Mouse (Mus musculus) erythroblast, adult 5-6 weeks (primary cell): ENCODE measurements around the gene Tns4. TPM values are rescaled to one million over a fixed set of nuclear protein-coding genes. Genes with fewer than 3 reads are reported as not detected.

Source experiments
- ATAC-seq: replicated peaks from 2 replicates; pipeline ENCODE4 v1.8.0; 2016; ENCODE audit warnings: moderate number of reproducible peaks, mild to moderate bottlenecking, moderate TSS enrichment, inconsistent platforms; ENCODE audit not compliant: poor library complexity, low FRiP score, severe bottlenecking
- total RNA-seq, 2 experiments: library from RNA; stranded (forward) in 1 of 2; stranded (reverse) in 1 of 2; fragments of 150-400 nt in 1 of 2; fragments of 200-764, 138-1000 nt in 1 of 2; gene quantifications; 2 replicates each; pipeline versions ENCODE4 v1.2.3 to v1.2.4; 2015 to 2017; ENCODE audit warnings: low replicate concordance in 2 of 2

The Tns4 gene
- total RNA-seq (2015; ENCODE audit: low replicate concordance) = 0.77 TPM in 1 of 2 replicates, not detected in the other
- 0.42 TPM in 1 of 2 replicates, not detected in the other for total RNA-seq (2017; ENCODE audit: low replicate concordance)

GRCm38 (mm10) chr11:99089077-99089601 lies at the start of gene Tns4:
Gene Tns4 (minus strand): TSS chr11:99089306.
- ATAC-seq = no peak

GRCm38 (mm10) chr11:99137385-99137784 lies 48.3 kb upstream of the Tns4 start:
- ATAC-seq = no peak

DNA sequence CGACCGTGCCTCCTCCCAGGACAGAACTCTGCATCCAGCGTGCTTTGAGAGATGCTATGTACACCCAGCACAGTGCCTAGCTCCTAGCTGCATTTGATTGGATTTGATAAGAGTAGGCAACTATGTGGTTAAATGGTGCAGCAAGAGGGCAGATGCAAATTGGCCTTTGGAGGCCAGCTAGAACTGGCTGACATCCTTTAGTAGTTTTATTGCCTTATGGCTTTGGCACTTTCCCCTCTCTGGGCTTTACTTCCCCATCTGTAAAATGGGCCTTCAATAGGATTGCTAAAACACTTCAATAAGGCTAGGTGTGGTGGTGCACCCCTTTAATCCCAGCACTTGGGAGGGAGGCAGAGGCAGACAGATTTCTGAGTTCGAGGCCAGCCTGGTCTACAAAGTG lies 47.9 kb upstream of the Tns4 start:
- no peak for ATAC-seq

GRCm38 (mm10) chr11:99136361-99136760 lies 47.3 kb upstream of the Tns4 start:
- no peak for ATAC-seq

DNA sequence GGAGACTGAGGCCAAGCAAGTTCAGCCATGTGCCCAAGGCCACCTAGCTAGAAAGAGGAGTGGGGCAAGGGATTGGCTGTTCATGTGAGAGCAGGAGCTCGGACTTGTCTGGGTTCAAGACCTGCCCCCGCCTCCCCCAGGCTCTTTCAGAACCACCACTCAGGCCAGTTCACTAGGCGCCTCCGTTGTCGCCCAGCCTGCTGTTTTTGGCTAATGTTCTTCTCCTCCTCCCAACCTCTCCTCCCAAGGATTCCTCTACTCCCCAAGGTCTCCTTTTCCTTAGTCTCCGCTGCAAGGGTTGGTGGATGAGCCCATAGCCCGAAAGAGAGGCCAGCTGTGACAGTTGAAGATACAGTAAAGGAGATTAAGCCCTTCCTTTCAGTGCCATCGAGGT lies 45.9 kb upstream of the Tns4 start:
- no peak for ATAC-seq

DNA sequence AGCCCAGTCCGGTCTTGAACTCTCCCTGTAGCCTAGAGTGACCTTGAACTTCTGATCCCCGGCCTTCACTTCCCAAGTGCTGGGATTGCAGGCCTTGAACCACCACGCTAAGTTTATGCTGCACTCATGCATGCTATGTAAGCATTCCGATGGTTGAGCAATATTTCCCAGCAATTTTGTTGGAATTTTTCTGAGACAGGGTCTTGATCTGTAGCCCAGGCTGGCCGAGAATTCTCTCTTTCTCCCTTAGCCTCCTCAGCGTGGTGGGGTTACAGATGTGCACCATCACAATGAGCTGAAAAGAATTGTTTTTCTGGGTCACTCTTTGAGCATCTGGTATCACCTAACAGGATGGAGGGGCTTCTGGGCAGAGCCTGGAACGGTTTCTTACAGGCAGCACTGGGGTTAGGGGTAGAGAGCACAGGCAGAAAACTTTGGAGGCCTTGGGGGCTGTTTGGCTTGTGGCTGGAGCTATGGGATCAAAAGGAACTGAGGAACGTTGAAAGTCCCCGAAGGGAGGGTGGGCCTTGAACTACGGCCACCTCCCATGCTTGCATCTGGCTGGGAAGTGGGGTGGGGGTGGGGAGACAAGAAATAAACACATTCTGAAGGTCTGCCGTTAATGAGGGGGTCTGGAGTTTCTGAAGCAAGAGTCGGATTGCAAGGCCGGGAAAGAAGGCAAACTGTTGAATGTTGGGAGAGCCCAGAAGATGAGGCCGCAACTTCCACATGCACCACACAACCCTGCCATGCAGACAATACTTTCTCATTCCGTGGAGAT lies 45.4 kb upstream of the Tns4 start:
- no peak for ATAC-seq

DNA sequence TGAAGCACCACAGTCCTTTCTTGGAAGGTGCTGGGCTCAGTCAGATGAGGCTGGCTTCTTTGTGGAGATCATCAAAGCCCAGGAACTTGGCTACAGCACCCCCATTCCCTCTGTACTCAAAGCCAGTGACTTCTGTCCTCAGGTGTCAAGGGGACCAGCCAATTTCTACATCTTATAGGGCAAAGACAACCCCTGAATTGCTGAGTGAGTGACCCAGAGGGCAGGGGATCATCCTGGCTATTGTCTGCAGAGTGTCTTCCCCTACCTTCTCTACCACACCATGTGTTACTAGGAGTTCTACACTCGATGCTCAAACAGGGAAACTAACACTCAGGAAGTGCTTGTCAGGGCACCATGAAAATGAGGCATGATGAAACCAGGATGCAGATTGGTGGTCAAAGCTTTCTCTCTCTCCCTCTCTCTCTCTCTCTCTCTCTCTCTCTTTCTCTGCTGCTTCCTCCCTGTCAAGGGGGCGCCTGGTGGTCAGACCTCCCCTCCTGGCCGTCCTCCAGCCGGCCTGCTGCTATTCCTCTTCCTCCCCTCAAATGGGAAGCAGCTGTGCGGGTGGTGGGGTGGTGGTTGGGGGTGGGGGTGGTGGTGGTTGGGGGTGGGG lies 44.3 kb upstream of the Tns4 start:
- ATAC-seq = no peak

GRCm38 (mm10) chr11:99132091-99132730 lies 43.1 kb upstream of the Tns4 start:
- no peak for ATAC-seq

GRCm38 (mm10) chr11:99131463-99131840 lies 42.3 kb upstream of the Tns4 start:
- ATAC-seq = no peak

GRCm38 (mm10) chr11:99130736-99131462 lies 41.8 kb upstream of the Tns4 start:
- no peak for ATAC-seq

DNA sequence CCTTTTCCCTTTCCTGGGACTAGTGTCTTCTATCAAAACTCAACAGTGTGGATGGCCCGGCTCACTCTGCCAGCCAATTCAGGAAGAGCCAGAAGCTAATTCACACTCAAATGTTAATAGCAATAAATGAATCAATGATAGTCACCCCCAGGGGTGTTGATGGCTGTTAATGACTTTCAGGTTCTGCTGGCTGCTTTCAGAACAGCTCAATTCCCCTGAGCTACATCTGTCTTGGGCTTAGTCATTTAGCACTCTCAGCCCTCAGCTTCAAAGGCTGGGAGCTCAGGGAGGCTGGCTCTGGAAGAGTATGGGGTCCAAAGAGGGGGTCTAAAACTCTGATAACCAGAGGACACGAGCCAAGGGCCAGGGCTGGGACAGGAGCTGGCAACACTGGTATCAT lies 40.2 kb upstream of the Tns4 start:
- no peak for ATAC-seq

- no peak for ATAC-seq
Observed at GRCm38 (mm10) chr11:99127785-99128682, 38.9 kb upstream of the Tns4 start.

GRCm38 (mm10) chr11:99126482-99127253 lies 37.6 kb upstream of the Tns4 start:
- ATAC-seq = no peak

- no peak for ATAC-seq
Observed at GRCm38 (mm10) chr11:99124635-99125029, 35.5 kb upstream of the Tns4 start.

DNA sequence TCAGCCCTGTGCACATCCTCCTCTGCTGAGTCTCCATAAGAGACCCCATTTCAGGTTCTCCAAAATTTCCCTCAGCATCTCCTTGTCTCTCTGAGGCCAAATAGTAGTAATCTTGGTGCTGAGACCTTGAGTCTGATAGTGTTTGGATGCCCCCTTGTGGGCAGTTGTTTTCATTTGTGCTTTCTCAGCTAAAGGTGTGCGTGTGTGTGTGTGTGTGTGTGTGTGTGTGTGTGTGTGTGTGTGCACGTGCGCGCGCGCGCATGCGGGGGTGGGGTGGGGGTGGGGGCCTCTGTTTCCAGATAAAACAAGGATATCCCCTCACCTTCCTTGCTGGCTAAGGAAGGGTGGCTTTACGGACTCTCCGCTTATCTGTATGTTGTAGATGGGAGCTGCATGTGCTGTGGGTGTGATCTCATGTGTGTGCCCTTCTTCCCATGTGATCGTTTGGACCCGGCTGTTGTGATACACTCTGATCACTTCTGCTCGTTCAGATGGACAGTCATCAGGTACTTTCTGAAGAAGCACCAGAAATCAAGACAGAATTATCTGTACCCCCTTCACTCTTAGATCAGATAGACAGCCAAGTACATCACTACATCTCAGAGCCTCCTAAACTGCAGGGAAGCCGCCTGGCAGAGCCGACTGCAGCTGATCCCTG lies 35.0 kb upstream of the Tns4 start:
- ATAC-seq = no peak

DNA sequence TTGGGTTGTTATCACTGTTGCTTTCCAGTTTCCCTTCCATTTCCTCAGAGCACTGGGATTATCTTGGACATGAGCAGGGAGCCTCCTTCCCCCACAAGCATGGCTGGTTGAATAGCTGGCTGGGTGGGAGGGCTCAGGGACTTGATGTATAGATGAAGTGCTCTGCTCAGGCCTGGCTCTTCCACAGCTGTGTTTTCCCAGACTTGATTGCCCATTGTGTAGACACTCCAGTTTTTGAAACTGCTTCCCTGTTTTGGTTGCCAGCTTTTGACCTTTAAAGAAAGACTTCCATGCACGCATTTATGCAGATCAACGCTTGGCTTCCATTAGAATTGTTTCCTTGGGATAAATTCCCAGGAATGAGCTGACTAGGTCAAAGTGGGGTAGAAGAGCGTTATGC lies 33.6 kb upstream of the Tns4 start:
- no peak for ATAC-seq

GRCm38 (mm10) chr11:99121218-99121631 lies 32.1 kb upstream of the Tns4 start:
- no peak for ATAC-seq
